Mouse (Mus musculus) left cerebral cortex, postnatal 10 days (tissue): ENCODE results near the gene Preb. TPM values are rescaled to one million over a fixed set of nuclear protein-coding genes. Genes with fewer than 3 reads are reported as not detected.

Source experiments
- DNase-seq, 2 experiments: peaks; one replicate each; pipeline ENCODE4 v3.0.0; 2021 to 2022; ENCODE audit warnings: low spot score in 2 of 2, mixed read lengths in 1 of 2; ENCODE audit errors: extremely low spot score in 1 of 2
- intact Hi-C: fragments of 180-260 bp; cut with DNase I; formaldehyde crosslinking; loops from one replicate; pipeline ENCODE4 v1.15.1; 2025
- total RNA-seq, 2 experiments: library from RNA; stranded (reverse); gene quantifications; 2 replicates each; pipeline ENCODE4 v1.2.3; 2021

Gene Preb
- total RNA-seq, 2 experiments from 2014 or later: 116 to 122 TPM

GRCm38 (mm10) chr5:30930121-30930520, 30.0 kb downstream of the Preb start:
- peak; percentile 74 to 83 for DNase-seq
- intact Hi-C loops: loop anchor here (5.0 kb wide), 1 partner anchor 72 kb away; no protein-coding TSS in a partner anchor

- intact Hi-C loops: loop anchor here (10.0 kb wide), 1 partner anchor 713 kb away; no protein-coding TSS in a partner anchor
- DNase-seq: no peak
Observed at GRCm38 (mm10) chr5:30927945-30928529, 32.1 kb downstream of the Preb start.

GRCm38 (mm10) chr5:30926073-30926472, 34.1 kb downstream of the Preb start:
- intact Hi-C loops: loop anchor here (10.0 kb wide), 1 partner anchor 711 kb away; no protein-coding TSS in a partner anchor
- DNase-seq: no peak

- intact Hi-C loops: loop anchor here (10.0 kb wide), 1 partner anchor 710 kb away; no protein-coding TSS in a partner anchor
- no peak for DNase-seq
Observed at GRCm38 (mm10) chr5:30925217-30925616, 34.9 kb downstream of the Preb start.

- intact Hi-C loops: loop anchor here (10.0 kb wide), 1 partner anchor 710 kb away; no protein-coding TSS in a partner anchor
- no peak for DNase-seq
Observed at GRCm38 (mm10) chr5:30924614-30925013, 35.5 kb downstream of the Preb start.

- no peak for DNase-seq
- intact Hi-C loops: loop anchor here (10.0 kb wide), 1 partner anchor 708 kb away; no protein-coding TSS in a partner anchor
Observed at GRCm38 (mm10) chr5:30923119-30923518, 37.0 kb downstream of the Preb start.

- no peak for DNase-seq
- intact Hi-C loops: loop anchor here (10.0 kb wide), 1 partner anchor 708 kb away; no protein-coding TSS in a partner anchor
Observed at GRCm38 (mm10) chr5:30922581-30923041, 37.5 kb downstream of the Preb start.

- peak; percentile 77 to 93 for DNase-seq
- intact Hi-C loops: loop anchor here (10.0 kb wide), 1 partner anchor 707 kb away; no protein-coding TSS in a partner anchor
Observed at GRCm38 (mm10) chr5:30921256-30922033, 38.7 kb downstream of the Preb start, which contains the start of gene Khk. Gene Khk, plus strand, starts transcription at chr5:30921431.

GRCm38 (mm10) chr5:30920621-30921020, 39.5 kb downstream of the Preb start:
- intact Hi-C loops: loop anchor here (10.0 kb wide), 1 partner anchor 706 kb away; no protein-coding TSS in a partner anchor
- DNase-seq: no peak

GRCm38 (mm10) chr5:30919831-30920614, 40.1 kb downstream of the Preb start:
- DNase-seq: no peak
- intact Hi-C loops: loop anchor here (10.0 kb wide), 1 partner anchor 705 kb away; no protein-coding TSS in a partner anchor

- DNase-seq: no peak
- intact Hi-C loops: no loop called here
Observed at GRCm38 (mm10) chr5:30918691-30919090, 41.5 kb downstream of the Preb start.

GRCm38 (mm10) chr5:30917891-30918670, 42.1 kb downstream of the Preb start:
- intact Hi-C loops: no loop called here
- DNase-seq: no peak

- intact Hi-C loops: no loop called here
- DNase-seq: no peak
Observed at GRCm38 (mm10) chr5:30917348-30917747, 42.8 kb downstream of the Preb start.

GRCm38 (mm10) chr5:30916841-30917240, 43.3 kb downstream of the Preb start:
- intact Hi-C loops: no loop called here
- DNase-seq: no peak

GRCm38 (mm10) chr5:30915974-30916433, 44.2 kb downstream of the Preb start:
- intact Hi-C loops: no loop called here
- peak; percentile 94 for DNase-seq

GRCm38 (mm10) chr5:30915456-30915855, 44.7 kb downstream of the Preb start:
- intact Hi-C loops: no loop called here
- DNase-seq: no peak

GRCm38 (mm10) chr5:30914849-30915248, 45.3 kb downstream of the Preb start:
- peak in 1 of 2 experiments; percentile 22 for DNase-seq
- intact Hi-C loops: no loop called here

GRCm38 (mm10) chr5:30914101-30914635, 46.0 kb downstream of the Preb start:
- no peak for DNase-seq
- intact Hi-C loops: no loop called here
